13 mouse cellular contexts compared by ENCODE assay signal in genomic region chr2:158306696-158307049, GRCm38 (mm10). TPM values are rescaled to one million over a fixed set of nuclear protein-coding genes. Genes with fewer than 3 reads are reported as not detected.
DNase-seq lines count a peak whose midpoint lies in the region; ATAC-seq and TF ChIP-seq lines count a peak whose summit lies in the region.
"Had no signal": no experiment of that assay in that cellular context is flagged by ENCODE, and none has a peak within 500 bp of the region (broad histone marks: within the 10 kb centered on the region; RNA-seq: fewer than 3 reads in every experiment).

No protein-coding gene starts in this region.

- no peak for DNase-seq in hindbrain, postnatal 0 days (ENCODE audit: low spot score)
- no peak for DNase-seq in Patski (ENCODE audit: low read depth, low spot score)
- DNase-seq in embryonic facial prominence, embryonic 10.5 days (ENCODE audit: low spot score): no peak
- no peak for DNase-seq in liver, embryonic 13.5 days
- DNase-seq in gastrocnemius, adult 18-20 months (ENCODE audit: low spot score): no peak
- DNase-seq: right cerebral cortex, postnatal 25 days; thymus, postnatal 4 days had no signal

- in situ Hi-C loops in Patski (cut with MboI; ENCODE audit: low pct_unique_long_range_greater_than_20kb): no loop called here

- no peak overlapping the region for H3K4me2 ChIP-seq in hindbrain, postnatal 0 days (ENCODE audit: low read depth, low read length)
- H3K4me2 ChIP-seq in hindbrain, embryonic 12.5 days (replicated peaks): no peak overlapping the region
- peak overlapping the region; percentile 53 for H3K4me2 ChIP-seq in liver, embryonic 13.5 days

- TF ChIP-seq CTCF in hindbrain, postnatal 0 days (IDR thresholded peaks at IDR 0.05; ENCODE audit: low read depth): no peak
- no peak for TF ChIP-seq CTCF in Patski (IDR thresholded peaks at IDR 0.05)

- no peaks in the 10 kb centered on the region for H3K9me3 ChIP-seq in hindbrain, postnatal 0 days (ENCODE audit: low read length)
- no peaks in the 10 kb centered on the region for H3K9me3 ChIP-seq in hindbrain, embryonic 12.5 days (replicated peaks)
- H3K9me3 ChIP-seq in embryonic facial prominence, embryonic 10.5 days: no peaks in the 10 kb centered on the region
- H3K9me3 ChIP-seq in liver, embryonic 13.5 days (replicated peaks): no peaks in the 10 kb centered on the region

- no peak for ATAC-seq in hindbrain, postnatal 0 days
- no peak for ATAC-seq in hindbrain, embryonic 12.5 days (ENCODE audit: low FRiP score)
- peak; percentile 35 for ATAC-seq in Patski
- ATAC-seq in liver, embryonic 13.5 days (ENCODE audit: low read depth): peak; percentile 38; the same call in 1 of the 2 replicates
- no peak for ATAC-seq in monocyte, adult 5-6 weeks (replicated peaks; ENCODE audit: insufficient number of reproducible peaks, low FRiP score, low TSS enrichment, poor library complexity, severe bottlenecking)
- ATAC-seq: midbrain, embryonic 16.5 days had no signal

- no peak overlapping the region for H3K9ac ChIP-seq in hindbrain, postnatal 0 days (replicated peaks; ENCODE audit: low read length)
- H3K9ac ChIP-seq in hindbrain, embryonic 12.5 days: no peak overlapping the region
- H3K9ac ChIP-seq in liver, embryonic 13.5 days: peak overlapping the region; percentile 33

- no peaks in the 10 kb centered on the region for H3K36me3 ChIP-seq in hindbrain, postnatal 0 days (ENCODE audit: insufficient read depth, low read length)
- H3K36me3 ChIP-seq in hindbrain, embryonic 12.5 days: no peaks in the 10 kb centered on the region
- H3K36me3 ChIP-seq in embryonic facial prominence, embryonic 10.5 days (replicated peaks): no peaks in the 10 kb centered on the region
- H3K36me3 ChIP-seq in liver, embryonic 13.5 days: no peaks in the 10 kb centered on the region

- CTCF ChIA-PET in Patski (lab: Charles Lee): interaction anchor here (1.3 to 2.4 kb wide), 4 partner anchors 9 to 96 kb away, joined by 4 to 14 read pairs (median 6); no protein-coding TSS in a partner anchor

- H3K27ac ChIP-seq in hindbrain, postnatal 0 days: peak overlapping the region; percentile 60; the same call in 1 of the 2 replicates
- no peak overlapping the region for H3K27ac ChIP-seq in hindbrain, embryonic 12.5 days
- peak overlapping the region; percentile 76 for H3K27ac ChIP-seq in embryonic facial prominence, embryonic 10.5 days (replicated peaks)
- H3K27ac ChIP-seq in liver, embryonic 13.5 days: peak overlapping the region; percentile 79

- no peaks in the 10 kb centered on the region for H3K4me1 ChIP-seq in hindbrain, postnatal 0 days (ENCODE audit: insufficient read depth, low read length)
- H3K4me1 ChIP-seq in hindbrain, embryonic 12.5 days: peaks cover 6% of the 10 kb centered on the region
- H3K4me1 ChIP-seq in embryonic facial prominence, embryonic 10.5 days: peaks cover 16% of the 10 kb centered on the region
- H3K4me1 ChIP-seq in liver, embryonic 13.5 days (replicated peaks): peaks cover 30% of the 10 kb centered on the region

- no peaks in the 10 kb centered on the region for H3K27me3 ChIP-seq in hindbrain, postnatal 0 days (ENCODE audit: insufficient read depth, low read length)
- H3K27me3 ChIP-seq in hindbrain, embryonic 12.5 days: no peaks in the 10 kb centered on the region
- no peaks in the 10 kb centered on the region for H3K27me3 ChIP-seq in Patski
- no peaks in the 10 kb centered on the region for H3K27me3 ChIP-seq in embryonic facial prominence, embryonic 10.5 days (replicated peaks; ENCODE audit: low read depth, poor library complexity, severe bottlenecking)
- H3K27me3 ChIP-seq in liver, embryonic 13.5 days: no peaks in the 10 kb centered on the region

- 53% methylated on average over 6 of the region's 6 CpGs for WGBS in hindbrain, postnatal 0 days
- 50% methylated on average over 6 of the region's 6 CpGs for WGBS in hindbrain, embryonic 12.5 days
- 40% methylated on average over 6 of the region's 6 CpGs for WGBS in embryonic facial prominence, embryonic 10.5 days
- 17% methylated on average over 6 of the region's 6 CpGs for WGBS in liver, embryonic 13.5 days (ENCODE audit: insufficient replicate concordance)

- H3K4me3 ChIP-seq in hindbrain, postnatal 0 days (ENCODE audit: low read length): no peak overlapping the region
- no peak overlapping the region for H3K4me3 ChIP-seq in hindbrain, embryonic 12.5 days
- no peak overlapping the region for H3K4me3 ChIP-seq in embryonic facial prominence, embryonic 10.5 days
- peak overlapping the region; percentile 41 for H3K4me3 ChIP-seq in liver, embryonic 13.5 days (replicated peaks)

- POLR2A ChIA-PET in Patski (lab: Charles Lee): no interaction called here

RNA-seq across cellular contexts. Expression of gene Lbp, which starts 0.4 kb away (rescaled TPM):
- total RNA-seq in hindbrain, postnatal 0 days (2014; rRNA removed): 6.0 and 10.4 TPM in 2 replicates
- polyA plus RNA-seq in hindbrain, postnatal 0 days (2015; fragmentation: Nextera tagmentation; extraction: Ambion mirVana): 10.3 and 13.2 TPM in 2 replicates
- polyA plus RNA-seq in hindbrain, embryonic 12.5 days (2016; fragmentation: Nextera tagmentation; extraction: Ambion mirVana): 3.9 and 5.0 TPM in 2 replicates
- polyA plus RNA-seq in Patski (2021): 75.1 TPM
- 1.9 and 3.4 TPM in 2 replicates for polyA plus RNA-seq in embryonic facial prominence, embryonic 10.5 days (2016; fragmentation: Nextera tagmentation; extraction: Ambion mirVana)
- polyA plus RNA-seq in liver, embryonic 13.5 days (2015; fragmentation: Nextera tagmentation; extraction: Ambion mirVana): 16.3 and 22.9 TPM in 2 replicates
- total RNA-seq in monocyte, adult 5-6 weeks (2017): 0.48 to 0.49 TPM in 2 of 3 replicates, not detected in the other
- total RNA-seq in gastrocnemius, adult 18-20 months (2021): 1 to 10 TPM; 5.7 to 6.0 TPM
- total RNA-seq: MEL had no signal

RNA-seq across cellular contexts. Expression of gene Bpi, which starts 48.8 kb away (rescaled TPM):
- total RNA-seq in hindbrain, postnatal 0 days (2014; rRNA removed): not detected in 2 replicates
- not detected in 2 replicates for polyA plus RNA-seq in hindbrain, postnatal 0 days (2015; fragmentation: Nextera tagmentation; extraction: Ambion mirVana)
- not detected in 2 replicates for polyA plus RNA-seq in hindbrain, embryonic 12.5 days (2016; fragmentation: Nextera tagmentation; extraction: Ambion mirVana)
- 2.9 TPM for polyA plus RNA-seq in Patski (2021)
- polyA plus RNA-seq in embryonic facial prominence, embryonic 10.5 days (2016; fragmentation: Nextera tagmentation; extraction: Ambion mirVana): not detected in 2 replicates
- not detected in 2 replicates for polyA plus RNA-seq in liver, embryonic 13.5 days (2015; fragmentation: Nextera tagmentation; extraction: Ambion mirVana)
- not detected in 3 replicates for total RNA-seq in monocyte, adult 5-6 weeks (2017)
- total RNA-seq in gastrocnemius, adult 18-20 months (2021): not detected
- total RNA-seq: adrenal gland, postnatal 4 days; layer of hippocampus, postnatal 25 days; MEL had no signal
- polyA plus RNA-seq: midbrain, embryonic 16.5 days had no signal

Comparison
In these comparisons a context has a peak if more than half of its experiments do, and no peak if none do; other contexts are left out.
1. ATAC-seq: peak in Patski (single experiment) and liver, embryonic 13.5 days (single experiment); none in hindbrain, postnatal 0 days (single experiment), hindbrain, embryonic 12.5 days (single experiment) and monocyte, adult 5-6 weeks (single experiment).